Mouse (Mus musculus): Measurements from ENCODE around the gene Bmf.

Bmf gene

DNA sequence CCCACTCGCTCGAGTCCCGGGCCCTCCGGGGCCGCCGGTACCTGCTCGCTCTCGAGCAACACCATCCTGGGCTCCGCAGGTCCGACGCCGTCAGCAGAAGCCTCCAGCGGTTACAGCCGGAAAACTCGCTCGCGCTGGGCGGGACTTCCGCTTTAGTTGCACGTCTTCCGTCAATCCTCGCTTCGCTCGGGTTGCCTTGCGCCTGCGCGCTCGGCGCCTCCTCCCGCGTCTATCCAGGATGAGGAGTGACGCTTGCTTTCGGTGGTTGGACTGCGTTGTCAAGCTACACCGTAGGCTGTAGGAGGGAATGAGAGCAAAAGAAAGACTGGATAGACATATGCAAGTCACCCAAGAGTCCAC lies 70.0 kb downstream of the Bmf start, which contains the start of gene Srp14:
TSS of gene Srp14 (minus strand) at position 162 of the 360 bp plus-strand sequence.
- DNase-seq (ENCODE audit: low read depth, low spot score): peak; percentile 91

DNA sequence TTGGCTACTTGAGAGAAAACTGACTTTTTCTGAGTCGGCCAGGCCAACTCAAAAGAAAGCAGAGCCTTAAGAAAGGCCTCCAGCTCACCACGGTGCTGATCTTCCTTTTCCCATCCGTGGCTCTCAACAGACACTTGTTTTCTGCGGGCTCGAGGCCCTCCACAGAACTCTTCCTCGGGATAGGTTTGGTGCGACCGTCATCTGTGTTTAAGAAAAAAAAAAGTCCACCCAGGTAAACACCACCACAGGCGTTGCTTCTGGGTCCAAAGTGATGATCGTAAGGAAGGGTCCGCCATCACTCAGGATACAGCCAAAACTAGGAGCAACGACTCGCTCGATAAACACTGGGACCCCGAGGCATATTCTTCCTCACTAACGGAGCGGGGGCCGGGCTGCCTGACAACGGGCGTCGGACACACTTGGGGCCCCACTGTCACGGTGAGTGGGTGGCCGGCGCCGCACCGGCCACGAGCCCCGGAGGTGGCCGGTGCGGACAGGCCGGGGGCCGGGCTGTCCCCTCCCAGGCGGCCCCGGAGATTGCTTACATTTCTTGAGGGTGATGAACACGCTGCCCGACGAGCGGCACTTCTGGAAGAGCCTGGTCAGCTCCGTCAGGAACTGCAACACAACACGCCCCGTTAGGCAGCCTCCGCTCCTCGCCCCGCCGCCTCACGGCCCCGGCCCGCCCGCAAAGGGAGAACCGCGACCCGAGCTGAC lies 70.5 kb downstream of the Bmf start:
- DNase-seq (ENCODE audit: low read depth, low spot score): no peak

All from WW6 (cell line).